Mouse (Mus musculus) spleen, adult 12 weeks (tissue): ENCODE measurements around the gene Ctnna2.

Source experiments
- DNase-seq: peaks from one replicate; pipeline ENCODE4 v3.0.0; 2022; ENCODE audit warnings: low spot score

Ctnna2 gene

DNA sequence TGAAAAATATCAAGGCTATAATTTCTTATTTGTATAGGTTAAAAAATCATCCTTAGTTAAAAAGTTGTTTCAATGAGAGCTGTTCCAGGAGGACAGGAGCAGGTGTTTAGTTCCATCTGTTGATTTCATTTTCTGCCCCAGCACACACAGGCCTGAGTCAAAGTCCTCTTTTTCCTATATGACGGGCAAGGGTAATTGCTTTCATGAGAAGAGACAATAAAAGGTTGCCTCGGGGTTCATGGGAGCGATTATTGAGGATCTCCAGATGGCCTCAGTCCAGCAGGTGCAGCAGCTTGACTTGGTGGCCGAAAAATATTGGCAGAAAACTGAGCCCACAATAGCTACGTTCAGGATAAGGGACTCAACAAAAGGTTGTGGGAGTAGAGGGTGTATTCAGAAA is 859.0 kb downstream of the Ctnna2 start:
- no peak for DNase-seq

DNA sequence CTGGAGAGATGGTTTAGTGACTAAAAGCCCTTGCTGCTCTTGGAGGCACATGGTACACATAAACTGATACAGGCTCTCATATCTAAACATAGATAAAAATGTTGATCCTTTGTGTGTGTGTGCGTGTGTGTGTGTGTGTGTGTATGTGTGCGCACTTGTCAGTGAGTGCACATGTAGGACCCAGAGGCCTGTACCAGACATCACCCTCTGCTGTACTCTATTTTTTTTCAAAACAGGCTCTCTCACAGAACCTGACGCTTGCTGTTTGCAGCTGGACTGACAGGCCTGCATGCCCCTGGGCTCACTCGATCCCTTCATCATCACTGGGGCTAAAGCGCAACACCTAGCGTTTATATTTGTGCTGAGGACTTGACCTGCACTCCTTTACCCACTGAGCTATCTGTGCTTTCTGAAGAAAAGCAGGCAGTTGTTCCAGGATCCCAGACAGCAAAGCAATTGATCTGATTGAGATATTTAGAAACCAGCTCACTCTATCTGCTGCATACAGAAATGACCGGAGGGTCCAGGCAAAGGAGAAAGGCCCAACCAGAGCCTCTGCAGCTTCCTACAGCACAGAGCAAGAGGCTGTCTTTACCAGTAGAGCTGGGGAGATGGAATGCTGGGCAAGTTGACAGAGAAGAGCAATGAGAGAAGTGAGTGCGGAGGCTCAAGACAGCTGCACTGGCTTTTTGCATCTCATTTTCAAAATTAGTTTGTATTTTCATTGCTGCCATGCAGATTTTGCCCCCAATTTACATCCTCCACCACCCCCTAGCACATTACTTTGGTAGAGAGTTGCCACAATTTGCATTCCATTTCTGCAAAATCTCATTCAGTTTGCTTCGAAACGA is 870.2 kb downstream of the Ctnna2 start:
- DNase-seq: no peak

DNA sequence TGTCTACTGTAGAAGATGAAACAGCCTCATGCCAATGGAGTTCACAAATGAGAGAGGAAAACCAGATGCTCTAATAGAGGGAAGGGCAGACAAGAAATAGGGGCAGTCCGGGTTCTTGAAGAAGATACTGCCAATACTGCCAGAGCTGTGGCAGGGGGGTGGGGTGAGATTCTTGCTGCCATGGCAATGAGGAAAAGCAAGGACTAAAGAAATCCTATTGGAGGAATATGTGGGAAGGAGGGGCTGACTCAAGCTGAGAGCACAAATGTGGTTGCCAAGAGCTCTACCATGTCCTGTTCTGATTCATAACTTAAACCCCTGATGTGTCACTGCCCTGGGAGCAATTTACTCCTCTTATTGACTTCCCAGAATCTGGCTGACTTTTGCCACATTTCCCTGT is 878.5 kb downstream of the Ctnna2 start:
- no peak for DNase-seq

DNA sequence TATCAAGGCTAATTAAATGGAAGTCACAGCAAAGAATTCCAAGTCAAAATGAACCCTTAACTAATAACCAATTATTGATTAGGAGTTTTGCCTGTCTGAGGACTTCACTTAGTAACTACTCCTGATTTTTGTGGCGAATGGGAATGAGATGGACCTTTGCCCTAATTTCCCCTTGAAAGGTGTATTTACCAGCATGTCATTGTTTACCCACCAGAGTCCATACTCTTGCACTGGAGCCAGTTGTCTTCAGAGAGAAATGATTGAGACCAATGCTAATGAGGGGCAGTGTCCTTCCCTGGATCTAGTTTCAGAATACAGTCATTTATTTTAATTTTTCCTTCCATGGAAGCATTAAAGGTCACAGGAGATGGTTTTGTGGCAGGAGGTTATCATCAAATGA is 881.0 kb downstream of the Ctnna2 start:
- DNase-seq: no peak

DNA sequence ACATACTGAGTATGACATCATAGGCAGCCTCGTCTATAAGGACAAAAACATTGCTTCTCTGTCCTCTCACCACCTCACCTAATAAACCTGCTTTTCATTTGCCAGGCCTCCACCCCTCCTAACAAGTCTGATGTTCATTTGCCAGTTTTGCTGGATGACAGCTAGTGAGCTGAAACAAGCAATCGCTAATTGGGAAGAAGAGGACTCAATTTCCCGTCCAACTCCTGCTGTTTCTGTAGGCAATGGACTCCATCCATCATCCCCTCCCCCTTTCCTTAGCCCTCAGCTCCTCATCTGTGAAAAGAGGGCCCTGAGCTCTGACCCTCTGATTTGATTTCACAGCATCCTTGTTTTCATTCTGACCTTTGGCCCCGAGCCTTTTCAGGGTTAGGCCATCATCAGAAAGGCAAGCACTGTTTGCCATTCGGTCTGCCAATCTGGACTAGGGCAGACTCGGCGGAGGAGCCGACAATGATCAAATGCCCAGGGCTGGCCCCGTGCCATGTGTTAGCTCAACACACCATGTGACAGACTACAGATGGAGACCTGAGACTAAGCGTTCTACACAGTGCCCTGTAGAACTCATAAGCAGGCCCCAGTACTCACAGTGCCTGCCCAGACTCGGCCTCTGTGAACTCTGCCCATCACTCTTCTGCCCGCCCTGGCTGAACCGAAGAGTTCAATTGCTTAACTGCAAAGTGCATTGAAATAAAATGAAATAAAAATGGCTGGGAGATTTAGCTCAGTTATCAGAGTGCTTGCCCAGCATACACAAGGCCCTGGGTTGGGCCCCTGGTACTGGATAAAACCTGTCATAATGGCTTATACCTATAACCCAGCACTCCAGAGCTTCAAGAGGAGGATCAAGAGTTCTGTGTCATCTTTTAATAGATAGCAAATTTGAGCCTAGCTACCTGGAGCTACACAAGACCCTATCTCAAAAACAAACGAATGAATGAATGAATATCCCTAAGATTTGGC is 903.8 kb downstream of the Ctnna2 start:
- no peak for DNase-seq

DNA sequence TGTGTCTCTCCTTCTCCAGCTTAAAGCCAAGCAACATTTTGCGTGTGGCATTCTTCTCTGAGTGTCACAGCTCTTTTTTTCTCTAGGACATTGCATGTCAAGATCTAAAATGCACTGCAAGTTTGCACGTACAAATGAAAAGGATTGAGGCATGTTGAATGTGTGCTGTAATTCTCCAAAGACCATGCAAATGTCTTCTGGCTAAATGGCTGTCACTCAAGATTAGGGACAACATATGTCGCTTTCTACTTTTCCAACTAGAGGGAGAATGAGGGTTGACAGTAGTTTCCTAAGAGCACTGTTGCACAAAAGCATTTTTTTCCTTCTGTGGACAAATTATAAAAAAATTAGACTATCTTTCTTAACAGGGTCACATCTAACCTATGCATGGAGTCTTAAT is 909.9 kb downstream of the Ctnna2 start:
- DNase-seq: no peak

DNA sequence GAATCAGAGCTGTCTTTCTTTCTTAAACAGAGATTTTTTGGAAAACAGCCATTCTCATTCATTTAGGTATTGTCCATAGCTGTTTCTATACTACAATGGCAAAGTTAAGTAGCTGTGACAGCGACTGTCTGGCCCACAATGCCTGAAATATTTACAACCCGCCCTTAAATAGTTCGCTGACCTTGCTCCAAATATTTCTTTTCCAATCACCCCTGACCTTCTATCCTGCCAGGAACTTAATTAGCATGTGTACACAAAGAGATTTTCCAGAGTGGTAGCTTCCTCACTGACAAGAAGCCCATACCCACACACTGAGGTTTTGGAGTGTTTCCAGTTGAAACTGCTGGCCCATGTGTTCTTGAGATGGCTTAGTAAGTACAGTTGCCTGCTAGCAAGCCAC is 928.8 kb downstream of the Ctnna2 start:
- no peak for DNase-seq

DNA sequence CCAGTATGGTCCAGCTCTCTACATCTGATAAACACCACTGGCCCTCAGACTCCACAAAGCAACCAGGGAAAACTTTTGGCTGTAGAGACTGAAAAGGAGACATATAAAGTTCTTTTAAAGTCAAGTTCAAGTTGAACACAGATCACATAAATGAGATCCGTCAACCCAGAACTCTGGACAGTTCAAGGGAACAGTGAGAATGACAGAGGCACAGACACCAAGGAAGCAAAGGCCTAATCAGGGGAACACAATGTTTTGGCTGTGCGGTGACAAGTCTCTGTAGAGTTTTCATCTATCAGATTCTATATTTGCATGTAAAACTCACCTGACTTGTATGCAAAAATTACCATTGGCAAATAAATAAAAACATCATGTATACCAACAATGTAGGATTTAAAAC is 929.3 kb downstream of the Ctnna2 start:
- no peak for DNase-seq

DNA sequence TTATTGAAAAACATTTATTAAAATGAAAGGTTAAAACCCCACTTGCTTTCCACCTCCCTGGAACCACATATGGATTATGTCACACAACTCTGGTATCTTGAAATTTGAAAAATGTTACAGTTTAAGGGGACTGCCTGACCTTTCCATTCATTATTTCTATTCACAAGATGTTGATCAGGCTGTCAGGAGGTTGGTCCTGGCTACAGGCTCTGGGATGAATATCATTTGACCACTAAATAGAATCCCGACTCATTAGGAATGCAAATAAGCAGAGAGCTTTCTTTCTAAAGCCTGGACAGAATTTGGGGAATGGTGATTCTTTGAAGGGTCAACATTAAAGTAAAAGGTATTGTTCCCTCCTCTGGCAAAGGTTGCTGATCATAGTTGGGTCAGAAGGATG is 931.9 kb downstream of the Ctnna2 start:
- no peak for DNase-seq

DNA sequence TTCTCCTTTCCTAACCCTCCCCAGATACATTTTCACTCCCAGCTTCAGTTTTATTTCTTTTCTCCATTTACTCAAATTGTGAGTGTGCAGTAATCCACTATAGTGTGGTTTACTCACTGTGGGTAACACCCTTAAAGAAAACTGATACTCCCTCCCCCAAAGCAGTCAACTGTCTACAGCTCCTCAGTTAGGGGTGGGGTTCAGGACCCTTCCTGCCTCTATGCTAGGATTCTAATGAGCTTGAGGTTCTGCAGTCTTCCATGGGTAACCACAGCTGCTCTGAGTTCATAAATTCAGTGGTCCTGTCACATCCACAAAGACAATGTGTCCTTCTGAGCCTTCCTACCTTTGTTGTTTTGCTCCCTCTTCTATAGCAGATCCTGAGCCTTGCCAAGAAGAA is 954.4 kb downstream of the Ctnna2 start:
- DNase-seq: no peak

DNA sequence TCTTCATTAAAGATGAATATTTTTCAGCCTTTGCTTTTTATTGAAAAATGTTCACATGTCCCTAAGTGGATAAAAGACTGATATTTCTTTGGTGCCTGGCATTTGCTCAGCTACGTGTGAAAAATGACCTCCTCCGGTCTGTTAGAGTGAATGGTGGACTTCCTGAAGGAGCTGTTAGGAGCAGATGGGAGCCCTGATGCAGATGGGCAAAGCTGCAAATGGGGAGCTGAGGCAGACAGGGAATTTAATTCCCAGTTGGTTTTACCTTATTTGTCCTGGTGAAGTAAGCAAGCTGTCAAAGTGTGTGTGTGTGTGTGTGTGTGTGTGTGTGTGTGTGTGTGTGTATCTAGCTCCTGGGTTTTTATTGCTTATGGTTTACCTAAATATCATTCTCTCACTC is 966.3 kb downstream of the Ctnna2 start:
- DNase-seq: no peak

DNA sequence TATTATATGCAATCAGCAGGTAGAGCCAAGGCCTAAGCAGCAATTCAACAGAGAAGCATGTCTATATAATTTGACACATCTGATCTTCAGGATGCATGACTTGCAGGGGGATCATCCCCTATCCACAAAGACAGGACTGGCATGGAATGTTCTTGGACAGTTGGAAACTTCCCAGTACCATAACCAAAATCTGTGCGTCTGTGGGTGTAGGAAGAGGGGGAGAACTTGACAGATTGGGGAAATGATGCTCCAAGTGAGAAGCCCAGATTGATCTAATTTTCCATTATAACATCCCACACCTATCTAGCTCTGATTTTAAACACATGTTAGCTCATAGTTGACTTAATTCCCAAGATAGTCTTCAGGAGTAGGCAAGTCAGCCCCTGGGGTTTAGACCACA is 968.5 kb downstream of the Ctnna2 start:
- no peak for DNase-seq

DNA sequence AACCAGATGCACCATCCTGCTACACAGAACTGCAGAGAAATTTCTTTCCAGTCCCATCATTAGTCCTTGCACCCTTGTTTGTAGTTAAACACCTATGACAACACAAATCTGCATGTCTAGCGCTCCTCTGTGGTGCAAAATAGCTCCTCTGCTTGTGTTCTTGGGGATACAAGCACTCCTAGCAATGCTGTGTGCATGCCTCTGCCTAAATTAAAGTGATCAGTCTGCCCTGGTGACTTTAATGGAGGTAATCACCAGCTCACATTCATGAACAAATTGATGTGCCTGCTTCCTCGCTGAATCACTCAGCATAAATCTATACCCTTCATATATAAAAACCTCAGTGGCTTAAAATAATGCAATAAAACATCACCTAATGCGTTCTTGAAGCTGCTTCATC is 987.4 kb downstream of the Ctnna2 start:
- DNase-seq: no peak

DNA sequence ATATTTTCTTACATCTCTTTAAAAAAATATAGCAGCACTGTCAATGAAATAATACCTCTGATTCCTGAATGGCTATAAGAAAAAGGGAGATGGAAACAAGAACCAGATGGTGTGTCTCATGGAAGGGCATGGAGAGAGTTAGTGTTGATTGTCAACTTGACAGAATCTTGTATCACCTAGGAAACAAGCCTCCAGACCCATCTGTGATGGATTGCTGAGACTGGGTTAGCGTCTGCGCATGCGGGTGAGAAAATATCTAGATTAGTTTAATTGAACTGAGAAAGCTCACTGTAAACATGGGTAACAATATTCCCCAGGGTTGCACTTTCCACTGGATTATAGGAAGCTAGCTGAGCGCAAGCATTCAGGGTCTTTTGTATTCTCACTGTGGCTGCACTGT is 994.7 kb downstream of the Ctnna2 start:
- DNase-seq: no peak

DNA sequence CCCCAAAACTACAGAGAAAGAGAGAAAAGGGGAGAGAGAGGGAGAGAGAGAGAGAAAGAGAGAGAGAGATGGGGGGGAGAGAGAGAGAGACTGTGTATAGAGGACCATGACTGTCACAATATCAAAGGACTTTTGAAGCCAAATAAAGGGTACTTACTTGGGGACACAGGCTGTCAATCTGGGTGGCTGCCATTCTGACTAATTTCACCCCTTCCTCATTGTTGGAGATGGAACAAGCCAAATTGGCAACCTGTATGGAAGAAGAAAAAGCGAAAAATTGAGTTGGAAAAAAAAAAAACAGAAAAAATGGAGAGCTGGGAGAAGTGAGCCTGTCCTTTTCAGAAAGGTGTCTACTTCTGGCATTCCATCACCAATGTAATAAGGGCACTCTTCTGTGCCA is 997.8 kb downstream of the Ctnna2 start:
- no peak for DNase-seq

DNA sequence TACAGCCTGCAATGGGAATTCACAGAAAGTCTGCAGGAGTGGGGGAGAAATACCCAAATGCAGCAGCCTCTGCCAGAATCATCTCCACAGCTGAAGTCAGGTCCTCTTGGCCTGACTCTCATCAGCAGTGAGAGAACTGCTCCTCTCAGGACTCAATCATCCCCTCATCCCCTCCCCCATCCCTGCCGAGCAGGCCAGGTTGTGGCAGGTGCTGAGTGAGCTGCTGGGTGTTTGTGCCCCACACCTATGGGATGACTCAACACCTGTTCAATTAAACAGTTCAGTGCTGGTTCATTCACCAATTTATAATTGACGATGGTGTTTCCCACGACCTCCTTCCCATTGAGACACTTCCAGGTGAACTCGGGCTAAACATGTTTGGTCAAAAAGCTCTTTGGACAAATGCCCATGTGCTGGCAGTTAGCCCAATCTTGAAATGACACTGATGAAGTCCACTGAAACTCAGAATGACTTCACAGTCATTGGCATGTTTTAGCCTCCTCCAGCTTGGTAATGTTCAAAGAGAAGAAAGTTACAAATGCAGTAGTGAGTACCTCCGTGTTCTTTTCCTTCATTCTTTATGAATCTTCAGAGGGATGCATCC is 1000.1 kb downstream of the Ctnna2 start:
- DNase-seq: no peak

DNA sequence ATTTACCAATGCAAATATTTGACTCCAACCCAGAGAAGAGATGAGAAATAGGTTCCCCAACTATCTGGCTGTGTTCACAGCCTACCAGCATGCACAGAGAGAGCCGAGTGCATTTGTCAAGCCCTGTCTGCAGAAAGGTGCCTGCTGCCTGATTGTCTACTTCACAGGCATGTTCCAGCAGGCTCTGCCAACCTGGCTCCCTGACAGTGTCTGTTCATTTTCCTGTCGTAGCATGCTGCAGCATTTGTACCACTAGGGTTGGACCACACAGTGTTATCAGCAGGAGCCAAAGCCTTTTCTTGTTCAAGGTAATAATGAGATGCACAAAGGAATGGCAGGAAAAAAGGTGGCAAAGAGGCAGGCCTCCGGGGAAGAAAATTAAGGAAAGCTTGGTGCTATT is 1001.7 kb downstream of the Ctnna2 start:
- DNase-seq: no peak

DNA sequence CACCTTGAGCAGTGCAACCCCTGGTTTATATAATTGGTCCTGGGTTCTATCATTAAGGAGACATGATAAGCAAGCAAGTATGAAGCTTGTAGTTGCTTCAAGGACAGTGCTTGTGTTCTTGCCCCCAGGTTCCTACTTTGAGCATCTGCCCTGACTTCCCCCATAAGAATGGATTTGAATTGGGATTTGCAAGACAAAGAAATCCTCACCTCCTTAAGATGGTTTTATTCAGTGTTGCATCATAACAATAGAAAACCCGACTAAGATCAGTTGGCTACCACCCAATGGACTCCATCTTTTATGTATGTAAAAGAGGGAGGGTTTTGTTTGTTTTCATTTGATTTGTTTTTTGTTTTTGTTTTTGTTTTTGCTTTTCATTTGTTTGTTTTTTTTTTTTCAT is 1005.2 kb downstream of the Ctnna2 start:
- no peak for DNase-seq

DNA sequence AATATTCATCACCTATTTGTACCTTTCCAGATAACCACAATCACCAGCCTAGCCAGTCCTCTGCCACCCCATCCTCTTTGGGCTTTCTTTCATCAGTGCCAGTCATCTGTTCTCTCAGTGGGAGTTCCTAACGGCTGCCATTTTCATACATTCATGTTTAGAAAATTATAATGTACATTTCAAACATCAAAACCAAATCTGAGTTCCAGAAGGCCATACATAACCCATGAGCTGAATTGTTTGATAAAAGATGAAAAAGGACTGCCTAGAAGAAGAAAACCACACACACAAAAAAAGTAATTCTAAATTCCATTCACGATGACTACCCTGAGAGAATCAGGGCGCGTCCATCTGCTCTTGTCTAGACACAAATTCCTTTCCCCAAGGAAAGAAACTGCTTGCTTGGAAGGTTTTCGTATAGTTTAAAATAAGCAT is 1014.5 kb downstream of the Ctnna2 start:
- DNase-seq: no peak

DNA sequence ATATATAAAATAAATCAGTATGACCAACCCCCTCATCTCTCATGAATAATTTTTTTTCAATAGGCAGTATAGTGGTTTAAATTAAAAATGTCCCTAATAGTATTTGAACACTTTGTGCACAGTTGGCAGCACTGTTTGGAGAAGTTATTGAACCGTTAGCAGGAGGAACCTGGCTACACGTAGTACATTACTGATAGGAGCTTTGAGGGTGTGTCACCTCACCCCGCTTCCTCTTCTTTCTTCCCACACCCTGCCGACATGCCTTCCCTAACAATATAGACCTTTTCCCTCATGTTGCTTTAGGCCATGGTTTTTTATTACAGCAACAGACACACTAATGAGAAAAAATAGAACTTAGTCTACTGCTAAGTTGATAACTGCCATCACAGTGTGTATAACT is 1071.4 kb downstream of the Ctnna2 start:
- no peak for DNase-seq

DNA sequence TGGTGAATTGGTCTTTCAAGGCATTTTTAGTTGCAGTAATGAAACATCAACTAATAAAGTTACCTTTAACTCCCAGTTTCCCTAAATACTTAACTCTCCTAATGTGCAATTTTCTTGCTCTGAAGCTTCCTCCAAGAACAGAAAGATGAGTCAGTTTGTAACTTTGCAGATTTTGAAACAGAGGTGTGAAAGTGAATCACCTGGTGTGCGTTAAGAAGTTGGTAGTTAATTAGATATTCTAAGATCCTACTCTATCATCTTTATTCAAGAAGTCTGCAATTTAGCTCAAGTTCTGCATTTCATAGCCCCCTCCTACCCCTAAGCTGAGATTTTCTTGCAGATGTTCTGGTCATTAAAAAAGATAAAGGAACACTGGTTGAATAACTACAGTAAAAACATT is 1082.3 kb downstream of the Ctnna2 start:
- no peak for DNase-seq
